Mouse (Mus musculus) neural tube, embryonic 14.5 days (tissue): Measurements from ENCODE around the gene Pigk. TPM values are rescaled to one million over a fixed set of nuclear protein-coding genes. Genes with fewer than 3 reads are reported as not detected.
"Not testable (repeated sequence)": the region's sequence is repeated elsewhere in the genome, so short reads cannot be mapped to it uniquely, and the experiment has no call there.

Source experiments
- ATAC-seq: fragments of 200-750 bp; cut with Nextera tagmentation; 2 replicates; pipeline ENCODE4 v1.8.0; 2017; ENCODE audit warnings: low read depth, mild to moderate bottlenecking, moderate TSS enrichment, moderate library complexity
- H3K27ac ChIP-seq: fragments of 300-500 bp; sonication (generic); 2 replicates; pipeline ENCODE4 v1.5.1; 2014; ENCODE audit warnings: low read depth, mild to moderate bottlenecking, control low read depth, low read length, moderate library complexity, mixed read lengths
- H3K27me3 ChIP-seq: fragments of 300-500 bp; sonication (generic); 2 replicates; pipeline ENCODE4 v1.6.1; 2014; ENCODE audit warnings: low read length; ENCODE audit not compliant: control insufficient read depth, insufficient read depth
- H3K36me3 ChIP-seq: fragments of 300-500 bp; sonication (generic); 2 replicates; pipeline ENCODE4 v1.6.1; 2014; ENCODE audit warnings: low read length, mixed read lengths; ENCODE audit not compliant: control insufficient read depth, insufficient read depth
- H3K4me1 ChIP-seq: fragments of 300-500 bp; sonication (generic); 2 replicates; pipeline ENCODE4 v1.6.1; 2014; ENCODE audit warnings: low read length; ENCODE audit not compliant: control insufficient read depth, insufficient read depth
- H3K4me2 ChIP-seq: fragments of 300-500 bp; sonication (generic); 2 replicates; pipeline ENCODE4 v1.6.1; 2014; ENCODE audit warnings: mild to moderate bottlenecking, low read depth, low read length, control low read depth
- H3K4me3 ChIP-seq: fragments of 300-500 bp; sonication (generic); 2 replicates; pipeline ENCODE4 v1.5.1; 2014; ENCODE audit warnings: low read depth, low read length, control low read depth, mixed read lengths
- H3K9ac ChIP-seq: fragments of 300-500 bp; sonication (generic); replicated peaks from 2 replicates; pipeline ENCODE4 v1.6.1; 2014; ENCODE audit warnings: low read depth, mild to moderate bottlenecking, control low read depth, low read length, mixed read lengths
- H3K9me3 ChIP-seq: fragments of 300-500 bp; sonication (generic); 2 replicates; pipeline ENCODE4 v1.6.1; 2016; ENCODE audit warnings: low read length; ENCODE audit not compliant: control insufficient read depth
- WGBS: fragments of 180-500 bp; shearing (Covaris S2); extraction: QIAGEN DNeasy Blood & Tissue Kit; methylation state at CpG from one replicate; pipeline ENCODE4 v1.1.7; 2014; 5-methylcytosine and 5-hydroxymethylcytosine counted together
- polyA plus RNA-seq: library from polyadenylated mRNA; unstranded; fragments of >200 nt; fragmentation: Nextera tagmentation; extraction: Ambion mirVana; gene quantifications from 2 replicates; pipeline ENCODE4 v1.2.1, GENCODE M21; 2014

Pigk gene
- polyA plus RNA-seq, 1 experiment from 2014 or later: 50.3 TPM

DNA sequence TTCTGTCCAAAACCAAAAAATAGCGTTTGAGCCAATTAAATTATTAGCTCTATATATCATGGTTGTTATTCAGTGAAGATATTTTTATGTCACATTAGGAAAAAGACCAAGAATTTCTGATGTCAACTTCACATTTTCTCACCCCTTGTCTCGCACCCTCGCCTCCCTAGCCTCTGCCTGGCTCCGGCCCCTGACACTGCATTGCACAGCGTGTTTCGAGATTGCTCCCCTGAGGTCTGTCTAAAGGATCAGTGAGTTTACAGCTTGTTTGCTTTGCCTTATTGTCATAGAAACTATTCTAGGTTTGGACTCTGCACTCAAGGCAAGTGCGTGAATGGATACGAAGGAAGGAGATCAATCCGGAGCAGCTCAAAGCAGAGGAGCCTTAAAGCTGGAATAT is 24.8 kb upstream of the Pigk start:
- 64% methylated on average over 9 of the region's 9 CpGs for WGBS
- no peaks in the 10 kb centered on the region for H3K4me1 ChIP-seq

DNA sequence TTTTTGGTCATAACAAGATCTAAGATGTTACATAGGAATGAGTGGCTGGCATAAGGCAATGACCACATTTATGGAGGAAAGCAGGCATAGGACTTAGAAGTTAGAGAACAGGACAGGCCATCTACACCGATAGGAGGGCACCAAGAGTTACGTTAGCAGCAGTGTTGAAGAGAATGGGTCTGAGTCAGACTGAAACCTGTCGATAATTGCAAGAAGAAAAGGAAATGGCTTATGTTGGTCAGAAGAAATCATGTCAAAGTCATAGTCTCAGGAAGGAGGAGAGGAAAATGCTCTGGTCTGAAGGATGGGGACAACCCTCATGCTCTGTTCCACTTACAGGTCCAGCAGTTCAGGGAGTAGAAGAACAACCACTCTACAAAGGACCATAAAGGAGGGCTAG is 18.9 kb upstream of the Pigk start:
- H3K9me3 ChIP-seq: no peaks in the 10 kb centered on the region
- 97% methylated on average over 3 of the region's 3 CpGs for WGBS
- no peak overlapping the region for H3K27ac ChIP-seq
- no peaks in the 10 kb centered on the region for H3K27me3 ChIP-seq
- no peak overlapping the region for H3K4me2 ChIP-seq
- H3K4me1 ChIP-seq: no peaks in the 10 kb centered on the region
- no peak overlapping the region for H3K9ac ChIP-seq
- H3K36me3 ChIP-seq: no peaks in the 10 kb centered on the region
- ATAC-seq: no peak
- H3K4me3 ChIP-seq: no peak overlapping the region

More for the DNA sequence above, 24.8 kb upstream of the Pigk start:
- H3K27me3 ChIP-seq: no peaks in the 10 kb centered on the region
- no peak for ATAC-seq
- no peak overlapping the region for H3K9ac ChIP-seq
- H3K27ac ChIP-seq: no peak overlapping the region
- no peaks in the 10 kb centered on the region for H3K36me3 ChIP-seq
- no peak overlapping the region for H3K4me3 ChIP-seq
- no peaks in the 10 kb centered on the region for H3K9me3 ChIP-seq
- no peak overlapping the region for H3K4me2 ChIP-seq

DNA sequence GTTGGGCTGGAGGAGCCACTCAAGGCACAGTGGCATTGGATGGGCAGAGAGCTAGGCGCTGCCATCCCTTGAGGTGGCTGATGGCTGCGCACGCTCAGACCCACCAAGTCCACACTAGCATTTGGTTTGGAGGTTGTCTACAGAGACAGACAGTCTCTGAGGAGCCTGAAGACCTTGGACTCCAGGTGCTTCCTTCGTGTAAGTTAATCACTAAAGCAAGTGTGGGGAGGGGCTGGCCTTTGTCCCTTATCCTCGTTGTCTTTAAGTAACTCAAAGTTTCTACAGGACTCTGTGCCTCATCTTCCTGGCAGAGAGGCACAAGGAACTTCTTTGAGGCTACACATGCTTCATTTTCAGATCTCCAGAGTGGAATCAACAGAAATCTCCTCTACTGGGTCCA is 15.9 kb upstream of the Pigk start:
- no peak for ATAC-seq
- Histone ChIP-seq H3K27ac (no peak overlapping the region), H3K27me3 (no peaks in the 10 kb centered on the region), H3K36me3 (no peaks in the 10 kb centered on the region), H3K9me3 (no peaks in the 10 kb centered on the region), H3K4me2 (no peak overlapping the region), H3K4me3 (no peak overlapping the region), H3K9ac (no peak overlapping the region), H3K4me1 (no peaks in the 10 kb centered on the region)
- 86% methylated on average over 5 of the region's 5 CpGs for WGBS

DNA sequence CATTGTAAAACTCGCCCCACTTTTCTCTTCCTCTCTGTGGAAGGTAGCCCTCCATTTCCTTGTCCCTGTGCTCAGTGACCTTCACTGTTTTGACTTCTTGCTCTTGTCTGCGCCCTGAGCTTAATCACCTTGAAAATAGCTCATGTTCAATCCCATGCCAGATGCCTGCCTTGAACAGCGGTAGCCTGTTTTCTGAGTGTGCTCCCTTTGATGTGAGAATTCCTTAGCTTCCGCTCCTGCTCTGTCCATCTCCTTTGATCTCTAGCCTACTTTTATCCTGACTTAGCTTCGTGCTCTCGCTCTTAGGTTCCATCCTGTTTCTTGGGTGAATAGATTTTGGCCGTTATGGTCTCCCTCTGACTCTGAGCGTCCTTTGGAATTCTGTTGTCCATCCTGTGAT is 14.6 kb upstream of the Pigk start:
- H3K9me3 ChIP-seq: no peaks in the 10 kb centered on the region
- H3K27ac ChIP-seq: no peak overlapping the region
- WGBS: 74% methylated on average over 8 of the region's 8 CpGs
- no peaks in the 10 kb centered on the region for H3K4me1 ChIP-seq
- no peak overlapping the region for H3K4me3 ChIP-seq
- no peaks in the 10 kb centered on the region for H3K36me3 ChIP-seq
- no peaks in the 10 kb centered on the region for H3K27me3 ChIP-seq
- no peak overlapping the region for H3K4me2 ChIP-seq
- no peak for ATAC-seq
- H3K9ac ChIP-seq: no peak overlapping the region

DNA sequence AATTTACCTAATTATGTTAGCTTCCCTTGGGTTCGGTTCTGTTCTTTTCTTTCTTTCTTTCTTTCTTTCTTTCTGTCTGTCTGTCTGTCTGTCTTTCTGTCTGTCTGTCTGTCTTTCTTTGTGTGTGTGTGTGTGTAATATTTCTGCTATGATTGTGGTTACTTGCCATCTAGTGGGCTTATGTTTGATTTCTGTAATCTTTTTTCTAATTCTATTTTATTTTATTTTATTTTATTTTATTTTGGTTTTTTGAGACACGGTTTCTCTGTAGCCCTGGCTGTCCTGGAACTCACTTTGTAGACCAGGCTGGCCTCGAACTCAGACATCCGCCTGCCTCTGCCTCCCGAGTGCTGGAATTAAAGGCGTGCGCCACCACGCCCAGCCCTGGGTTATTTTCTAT is 12.4 kb upstream of the Pigk start:
- not testable (repeated sequence) for ATAC-seq, H3K4me2 ChIP-seq, H3K4me3 ChIP-seq, H3K36me3 ChIP-seq, H3K9me3 ChIP-seq, H3K27me3 ChIP-seq, H3K4me1 ChIP-seq, H3K9ac ChIP-seq, H3K27ac ChIP-seq
- 96% methylated on average over 8 of the region's 8 CpGs for WGBS

DNA sequence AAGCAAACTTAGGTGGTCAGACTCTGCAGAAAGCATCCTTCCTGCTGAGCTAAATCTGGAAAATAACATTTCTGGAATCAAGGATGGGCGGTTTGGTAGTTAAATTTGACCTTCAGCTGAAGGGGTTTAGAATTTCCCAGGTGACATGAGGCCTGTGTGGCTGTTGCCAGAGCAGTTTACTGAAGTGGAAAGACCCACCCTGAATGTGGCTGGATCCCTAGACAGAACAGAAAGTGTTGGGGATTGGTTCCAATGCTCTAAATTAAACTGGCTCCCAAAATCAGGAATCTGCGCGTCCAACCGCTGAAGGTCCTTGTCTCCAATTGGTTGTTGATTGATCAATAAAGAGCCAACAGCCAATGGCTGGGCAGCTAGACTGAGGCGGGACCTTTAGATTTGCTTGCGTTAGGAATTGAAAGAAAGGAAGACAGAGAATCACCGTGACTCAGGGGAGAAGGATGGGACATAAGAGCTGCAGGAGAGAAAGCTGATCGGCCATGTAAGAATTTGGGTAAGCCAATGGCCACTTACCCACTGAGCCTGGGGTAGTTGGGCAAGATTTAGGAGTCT is 11.5 kb upstream of the Pigk start:
- H3K4me1 ChIP-seq: no peaks in the 10 kb centered on the region
- no peak for ATAC-seq
- WGBS: 57% methylated on average over 8 of the region's 8 CpGs

DNA sequence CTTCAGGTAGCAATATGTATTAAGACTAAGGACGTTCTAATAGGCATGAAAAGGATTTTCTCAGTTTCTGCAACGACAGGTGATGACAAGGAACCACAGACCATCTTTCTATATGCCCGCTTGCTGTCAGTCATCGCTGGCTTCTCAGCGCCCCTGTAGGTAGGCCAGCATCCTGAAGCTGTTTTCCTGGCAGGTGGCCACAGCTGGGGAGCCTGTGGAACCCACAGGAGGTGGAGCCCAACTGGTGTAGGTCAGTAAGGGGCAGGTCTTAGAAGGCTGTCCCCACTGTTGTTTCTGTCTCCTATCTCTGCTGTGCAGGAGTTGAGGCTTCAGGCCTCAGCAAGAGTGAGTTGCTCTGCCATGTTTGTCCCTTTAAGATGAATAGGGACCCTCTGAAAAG is 8.1 kb upstream of the Pigk start:
- no peaks in the 10 kb centered on the region for H3K27me3 ChIP-seq
- no peak overlapping the region for H3K9ac ChIP-seq
- H3K4me1 ChIP-seq: no peaks in the 10 kb centered on the region
- no peaks in the 10 kb centered on the region for H3K9me3 ChIP-seq
- no peaks in the 10 kb centered on the region for H3K36me3 ChIP-seq
- H3K4me2 ChIP-seq: no peak overlapping the region
- H3K4me3 ChIP-seq: no peak overlapping the region
- H3K27ac ChIP-seq: no peak overlapping the region
- WGBS: 75% methylated on average over 5 of the region's 5 CpGs
- no peak for ATAC-seq

More for the DNA sequence above, 11.5 kb upstream of the Pigk start:
- H3K27me3 ChIP-seq: no peaks in the 10 kb centered on the region
- H3K27ac ChIP-seq: no peak overlapping the region
- H3K36me3 ChIP-seq: no peaks in the 10 kb centered on the region
- H3K9ac ChIP-seq: no peak overlapping the region
- no peak overlapping the region for H3K4me2 ChIP-seq
- no peak overlapping the region for H3K4me3 ChIP-seq
- H3K9me3 ChIP-seq: no peaks in the 10 kb centered on the region

DNA sequence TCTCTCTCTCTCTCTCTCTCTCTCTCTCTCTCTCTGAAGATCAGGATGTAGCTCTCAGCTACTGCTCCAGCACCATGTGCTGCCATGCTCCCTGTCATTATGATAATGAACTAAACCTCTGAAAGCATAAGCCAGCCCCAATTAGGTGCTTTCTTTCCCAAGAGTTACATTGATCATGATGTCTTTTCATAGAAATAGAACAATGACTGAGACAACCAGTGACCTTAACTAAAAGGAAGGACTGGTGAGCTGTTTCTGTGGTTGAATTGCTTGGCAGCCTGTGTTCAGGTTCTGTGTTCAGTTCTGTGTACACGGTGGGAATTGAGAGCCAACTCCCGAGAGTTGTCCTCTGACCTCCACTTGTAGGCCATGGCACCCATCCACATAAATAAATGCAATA is 7.0 kb upstream of the Pigk start:
- H3K9me3 ChIP-seq: no peaks in the 10 kb centered on the region
- WGBS: 81% methylated on average over 2 of the region's 2 CpGs
- no peak for ATAC-seq
- H3K4me2 ChIP-seq: no peak overlapping the region
- no peaks in the 10 kb centered on the region for H3K27me3 ChIP-seq
- H3K9ac ChIP-seq: no peak overlapping the region
- no peak overlapping the region for H3K27ac ChIP-seq
- no peaks in the 10 kb centered on the region for H3K36me3 ChIP-seq
- no peaks in the 10 kb centered on the region for H3K4me1 ChIP-seq
- no peak overlapping the region for H3K4me3 ChIP-seq

DNA sequence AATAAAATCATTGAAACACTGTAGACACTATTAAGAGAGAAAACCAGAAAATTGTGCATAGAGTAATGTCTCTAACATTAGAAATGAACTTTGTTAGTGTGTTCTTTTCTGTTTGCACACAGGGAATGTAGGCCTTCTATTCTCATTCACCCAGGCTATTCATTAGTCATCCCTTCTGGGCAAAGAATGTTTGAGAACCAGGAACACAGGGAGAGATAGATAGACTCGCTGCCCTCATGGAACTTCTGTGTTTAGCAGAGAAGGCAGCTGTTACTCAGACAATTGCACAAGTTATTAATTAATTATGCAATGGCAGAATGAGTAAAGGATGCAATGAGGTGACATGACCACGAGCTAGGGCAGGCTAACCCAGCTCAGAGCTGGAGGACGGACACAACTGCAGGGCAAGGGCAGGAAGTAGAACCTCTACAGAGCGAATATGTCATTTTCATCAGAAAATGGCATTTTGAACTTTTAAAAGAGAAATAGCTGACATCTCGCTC is 6.5 kb upstream of the Pigk start:
- Histone ChIP-seq H3K27ac (no peak overlapping the region), H3K4me3 (no peak overlapping the region), H3K9me3 (no peaks in the 10 kb centered on the region), H3K4me2 (no peak overlapping the region), H3K27me3 (no peaks in the 10 kb centered on the region), H3K4me1 (no peaks in the 10 kb centered on the region), H3K9ac (no peak overlapping the region), H3K36me3 (no peaks in the 10 kb centered on the region)
- no peak for ATAC-seq
- WGBS: 87% methylated on average over 5 of the region's 5 CpGs
